Mouse (Mus musculus) gastrocnemius, postnatal 10 days (tissue): ENCODE data around the gene Pdlim1. TPM values are rescaled to one million over a fixed set of nuclear protein-coding genes. Genes with fewer than 3 reads are reported as not detected.

Experiments used
- DNase-seq: peaks from one replicate; pipeline ENCODE4 v3.0.0; 2021; ENCODE audit warnings: mixed read lengths
- total RNA-seq, 2 experiments: library from RNA; stranded (reverse); gene quantifications; 2 replicates each; pipeline ENCODE4 v1.2.3; 2021

Gene Pdlim1
- total RNA-seq, 2 experiments from 2014 or later = 156 to 157 TPM

GRCm38 (mm10) chr19:40284704-40285103, 13.1 kb upstream of the Pdlim1 start:
- DNase-seq = no peak

GRCm38 (mm10) chr19:40283415-40283814, 11.8 kb upstream of the Pdlim1 start:
- DNase-seq = no peak

- no peak for DNase-seq
These were observed 6.9 kb upstream of the Pdlim1 start for GRCm38 (mm10) chr19:40278372-40279023.

GRCm38 (mm10) chr19:40277494-40277893, 5.9 kb upstream of the Pdlim1 start:
- no peak for DNase-seq

- no peak for DNase-seq
These were observed 4.0 kb upstream of the Pdlim1 start for GRCm38 (mm10) chr19:40275401-40276188.

- no peak for DNase-seq
These were observed 1.0 kb upstream of the Pdlim1 start for GRCm38 (mm10) chr19:40272674-40273073.

GRCm38 (mm10) chr19:40270351-40271307, 1.0 kb downstream of the Pdlim1 start:
- peak; percentile 52 for DNase-seq

GRCm38 (mm10) chr19:40269526-40269925, 2.1 kb downstream of the Pdlim1 start:
- DNase-seq = no peak

- DNase-seq = no peak
These were observed 3.1 kb downstream of the Pdlim1 start for GRCm38 (mm10) chr19:40268493-40268892.

- no peak for DNase-seq
These were observed 4.3 kb downstream of the Pdlim1 start for GRCm38 (mm10) chr19:40267380-40267779.

GRCm38 (mm10) chr19:40259485-40259884, 12.2 kb downstream of the Pdlim1 start:
- no peak for DNase-seq

GRCm38 (mm10) chr19:40257396-40257795, 14.2 kb downstream of the Pdlim1 start:
- DNase-seq = no peak

GRCm38 (mm10) chr19:40256376-40257050, 15.1 kb downstream of the Pdlim1 start:
- no peak for DNase-seq

GRCm38 (mm10) chr19:40255561-40255960, 16.1 kb downstream of the Pdlim1 start:
- DNase-seq = no peak

- DNase-seq = no peak
These were observed 16.9 kb downstream of the Pdlim1 start for GRCm38 (mm10) chr19:40254741-40255140.

- no peak for DNase-seq
These were observed 17.9 kb downstream of the Pdlim1 start for GRCm38 (mm10) chr19:40253768-40254167.

- DNase-seq = no peak
These were observed 20.5 kb downstream of the Pdlim1 start for GRCm38 (mm10) chr19:40251115-40251514.

GRCm38 (mm10) chr19:40249352-40249751, 22.3 kb downstream of the Pdlim1 start:
- DNase-seq = no peak

- DNase-seq = no peak
These were observed 23.2 kb downstream of the Pdlim1 start for GRCm38 (mm10) chr19:40248476-40248875.

- DNase-seq = no peak
These were observed 24.4 kb downstream of the Pdlim1 start for GRCm38 (mm10) chr19:40247268-40247666.

- DNase-seq = no peak
These were observed 24.9 kb downstream of the Pdlim1 start for GRCm38 (mm10) chr19:40246646-40247267.
